Mouse (Mus musculus): Measurements from ENCODE around the gene Fam173b. TPM values are rescaled to one million over a fixed set of nuclear protein-coding genes. Genes with fewer than 3 reads are reported as not detected.

Fam173b gene
- total RNA-seq, 2 experiments from 2014 or later, result 11.2 to 11.3 TPM

GRCm38 (mm10) chr15:31661802-31662201 is 60.1 kb downstream of the Fam173b start:
- no peak for DNase-seq (ENCODE audit: low spot score in 2 of 2)
- no peak overlapping the region for H3K4me3 ChIP-seq
- no peak for TF ChIP-seq CTCF (conservative IDR thresholded peaks at IDR 0.05)
- H3K27ac ChIP-seq, result no peak overlapping the region

GRCm38 (mm10) chr15:31663074-31663473 is 61.4 kb downstream of the Fam173b start:
- Histone ChIP-seq H3K4me3 (no peak overlapping the region), H3K27ac (0 out of 2 replicates have a peak overlapping the region, but pooled peaks have one; percentile 23)
- no peak for TF ChIP-seq CTCF (conservative IDR thresholded peaks at IDR 0.05)
- DNase-seq (ENCODE audit: low spot score in 2 of 2), result peak; percentile 25 to 40

Other genes starting within 250 kb of the Fam173b start
- 10 to 100 TPM; 58.7 to 59.4 TPM for gene Ankrd33b, start 234.1 kb upstream of the Fam173b start, total RNA-seq (2021)
- gene Ropn1l, start 148.1 kb upstream of the Fam173b start, total RNA-seq (2021), result 1 to 10 TPM in 1 of 2 experiments, under 1 TPM in 1; 0.88 to 1.2 TPM
- 100 to 1,000 TPM; 186 to 194 TPM for gene March6, start 70.8 kb upstream of the Fam173b start, total RNA-seq (2021)
- 10 to 100 TPM; 12.7 to 12.8 TPM for gene Cmbl, start 36.5 kb upstream of the Fam173b start, total RNA-seq (2021)
- gene Cct5, start within 50 bp of the Fam173b start, total RNA-seq (2021), result 100 to 1,000 TPM; 236 to 247 TPM